Mouse (Mus musculus): ENCODE measurements at regions not wholly inside any gene's neighbourhood (a gene's known extent, or its start where the extent isn't known, plus 50 kb on each side); places are given as distances from the start of the nearest gene placed in this dataset.
"Not testable (repeated sequence)": the region's sequence is repeated elsewhere in the genome, so short reads cannot be mapped to it uniquely, and the experiment has no call there.

- ATAC-seq (ENCODE audit: low read depth), result no peak
- no peaks in the 10 kb centered on the region for H3K4me1 ChIP-seq (ENCODE audit: control insufficient read depth, low read depth, low read length)
- no peak overlapping the region for H3K9ac ChIP-seq (ENCODE audit: low read depth, low read length)
- H3K4me2 ChIP-seq (ENCODE audit: low read depth, low read length), result no peak overlapping the region
- H3K27me3 ChIP-seq (ENCODE audit: control insufficient read depth, insufficient read depth, low read depth, low read length), result no peaks in the 10 kb centered on the region
- no peak overlapping the region for H3K27ac ChIP-seq (ENCODE audit: low read length)
- H3K4me3 ChIP-seq (ENCODE audit: low read depth, low read length), result no peak overlapping the region
- no peaks in the 10 kb centered on the region for H3K36me3 ChIP-seq (ENCODE audit: control insufficient read depth, insufficient read depth)
- no peaks in the 10 kb centered on the region for H3K9me3 ChIP-seq (replicated peaks; ENCODE audit: control insufficient read depth, low read length)
- WGBS (ENCODE audit: insufficient replicate concordance), result 34% methylated on average over 5 of the region's 5 CpGs
Measured at GRCm38 (mm10) chr4:131160135-131160534, 215.9 kb downstream of the Matn1 start.

DNA sequence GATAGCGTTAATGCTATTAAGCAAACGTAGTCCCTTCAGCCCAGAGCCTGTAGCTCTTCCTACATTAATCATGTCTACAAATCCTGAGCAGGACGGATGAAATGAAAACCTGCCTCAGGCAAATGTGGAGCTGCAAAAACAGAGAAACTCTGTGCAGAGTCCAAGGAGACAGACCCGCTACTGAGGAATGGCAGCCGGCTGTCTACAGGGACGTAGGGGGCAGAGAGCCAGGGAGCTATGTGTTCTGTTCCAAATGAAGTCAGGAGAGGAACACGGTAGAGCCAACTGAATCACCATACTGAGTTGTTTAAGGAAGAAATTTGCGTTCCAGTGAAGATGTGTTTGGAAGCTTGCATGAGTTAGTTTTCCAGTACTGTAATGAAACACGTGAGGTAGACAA, 217.3 kb downstream of the Matn1 start:
- Histone ChIP-seq H3K9me3 (replicated peaks; ENCODE audit: control insufficient read depth, low read length) (no peaks in the 10 kb centered on the region), H3K36me3 (ENCODE audit: control insufficient read depth, insufficient read depth) (no peaks in the 10 kb centered on the region), H3K4me3 (ENCODE audit: low read depth, low read length) (no peak overlapping the region), H3K4me1 (ENCODE audit: control insufficient read depth, low read depth, low read length) (no peaks in the 10 kb centered on the region), H3K4me2 (ENCODE audit: low read depth, low read length) (no peak overlapping the region), H3K9ac (ENCODE audit: low read depth, low read length) (no peak overlapping the region), H3K27me3 (ENCODE audit: control insufficient read depth, insufficient read depth, low read depth, low read length) (no peaks in the 10 kb centered on the region), H3K27ac (ENCODE audit: low read length) (no peak overlapping the region)
- WGBS (ENCODE audit: insufficient replicate concordance), result 65% methylated on average over 9 of the region's 9 CpGs
- ATAC-seq (ENCODE audit: low read depth), result no peak

DNA sequence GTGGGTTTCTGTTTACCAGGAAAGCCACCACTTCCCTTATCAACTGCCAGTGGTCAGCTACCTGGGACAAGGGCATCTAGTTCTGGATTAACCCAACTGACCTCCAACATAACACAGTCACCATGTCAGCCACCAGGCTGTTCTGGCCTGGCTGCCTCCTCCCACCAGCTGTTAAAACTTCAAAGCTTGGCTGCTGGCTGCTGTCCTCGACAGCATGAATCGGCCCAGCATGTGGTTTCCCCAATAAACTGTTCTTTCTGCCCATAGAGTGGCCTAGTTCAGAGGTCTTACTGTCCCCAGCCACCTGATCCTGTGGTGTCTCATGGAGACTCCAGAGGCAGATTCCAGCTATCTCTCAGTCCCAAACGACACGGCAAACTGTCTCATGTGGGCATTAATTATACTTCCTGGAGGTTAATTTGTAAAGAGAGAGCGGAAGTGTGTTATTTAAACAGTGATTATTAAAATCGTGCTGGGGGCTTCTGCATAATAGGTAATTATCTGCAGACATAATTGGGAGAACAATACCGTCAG, 219.7 kb downstream of the Matn1 start:
- H3K4me1 ChIP-seq (ENCODE audit: control insufficient read depth, low read depth, low read length), result no peaks in the 10 kb centered on the region
- no peaks in the 10 kb centered on the region for H3K9me3 ChIP-seq (replicated peaks; ENCODE audit: control insufficient read depth, low read length)
- H3K9ac ChIP-seq (ENCODE audit: low read depth, low read length), result no peak overlapping the region
- H3K36me3 ChIP-seq (ENCODE audit: control insufficient read depth, insufficient read depth), result no peaks in the 10 kb centered on the region
- no peaks in the 10 kb centered on the region for H3K27me3 ChIP-seq (ENCODE audit: control insufficient read depth, insufficient read depth, low read depth, low read length)
- 44% methylated on average over 7 of the region's 7 CpGs for WGBS (ENCODE audit: insufficient replicate concordance)
- H3K4me2 ChIP-seq (ENCODE audit: low read depth, low read length), result no peak overlapping the region
- ATAC-seq (ENCODE audit: low read depth), result no peak
- H3K4me3 ChIP-seq (ENCODE audit: low read depth, low read length), result no peak overlapping the region
- H3K27ac ChIP-seq (ENCODE audit: low read length), result no peak overlapping the region

DNA sequence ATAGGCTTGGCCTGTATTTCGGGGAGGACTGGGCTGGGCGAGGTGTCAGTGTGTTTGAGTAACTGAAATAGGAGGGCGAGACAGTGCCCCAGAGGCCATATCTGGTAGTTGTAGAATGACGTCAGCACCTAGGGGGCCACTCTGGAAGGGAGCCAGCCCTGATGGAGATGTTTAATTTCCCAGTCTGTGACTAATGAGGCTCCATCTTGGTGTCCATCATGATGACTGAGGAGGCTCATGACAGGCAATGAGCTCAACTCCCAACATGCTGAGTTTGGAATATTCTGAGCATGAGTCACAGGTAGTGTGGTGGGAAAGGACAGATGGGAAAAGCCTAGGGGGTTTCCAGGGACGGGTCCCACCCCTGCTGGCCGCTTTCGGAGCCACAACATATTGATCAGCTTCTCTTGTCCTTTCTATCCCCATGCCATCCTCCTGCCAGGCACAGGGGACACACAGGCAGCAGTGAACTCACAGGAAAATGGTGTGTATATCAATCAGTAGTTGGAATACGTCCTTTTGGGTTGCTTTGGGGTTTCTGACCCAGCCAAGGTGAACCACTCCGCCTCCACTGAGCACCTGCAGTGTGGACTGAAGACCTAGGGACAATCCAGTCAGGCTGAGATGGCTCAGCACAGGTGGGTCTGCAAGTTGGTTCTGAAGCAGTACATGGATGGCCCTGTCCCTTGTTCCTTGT, 222.5 kb downstream of the Matn1 start:
- Histone ChIP-seq H3K27ac (ENCODE audit: low read length) (no peak overlapping the region), H3K4me2 (ENCODE audit: low read depth, low read length) (no peak overlapping the region), H3K4me3 (ENCODE audit: low read depth, low read length) (no peak overlapping the region), H3K9me3 (replicated peaks; ENCODE audit: control insufficient read depth, low read length) (no peaks in the 10 kb centered on the region), H3K9ac (ENCODE audit: low read depth, low read length) (no peak overlapping the region), H3K4me1 (ENCODE audit: control insufficient read depth, low read depth, low read length) (no peaks in the 10 kb centered on the region), H3K36me3 (ENCODE audit: control insufficient read depth, insufficient read depth) (no peaks in the 10 kb centered on the region), H3K27me3 (ENCODE audit: control insufficient read depth, insufficient read depth, low read depth, low read length) (no peaks in the 10 kb centered on the region)
- ATAC-seq (ENCODE audit: low read depth), result no peak
- 47% methylated on average over 9 of the region's 9 CpGs for WGBS (ENCODE audit: insufficient replicate concordance)

GRCm38 (mm10) chr4:131167921-131168320, 223.7 kb downstream of the Matn1 start:
- no peaks in the 10 kb centered on the region for H3K9me3 ChIP-seq (replicated peaks; ENCODE audit: control insufficient read depth, low read length)
- H3K4me3 ChIP-seq (ENCODE audit: low read depth, low read length), result no peak overlapping the region
- H3K4me2 ChIP-seq (ENCODE audit: low read depth, low read length), result no peak overlapping the region
- whole genome bisulfite sequencing (ENCODE audit: insufficient replicate concordance), result 57% methylated on average over 2 of the region's 2 CpGs
- no peaks in the 10 kb centered on the region for H3K36me3 ChIP-seq (ENCODE audit: control insufficient read depth, insufficient read depth)
- H3K27me3 ChIP-seq (ENCODE audit: control insufficient read depth, insufficient read depth, low read depth, low read length), result no peaks in the 10 kb centered on the region
- H3K4me1 ChIP-seq (ENCODE audit: control insufficient read depth, low read depth, low read length), result no peaks in the 10 kb centered on the region
- ATAC-seq (ENCODE audit: low read depth), result no peak
- H3K9ac ChIP-seq (ENCODE audit: low read depth, low read length), result no peak overlapping the region
- H3K27ac ChIP-seq (ENCODE audit: low read length), result no peak overlapping the region

DNA sequence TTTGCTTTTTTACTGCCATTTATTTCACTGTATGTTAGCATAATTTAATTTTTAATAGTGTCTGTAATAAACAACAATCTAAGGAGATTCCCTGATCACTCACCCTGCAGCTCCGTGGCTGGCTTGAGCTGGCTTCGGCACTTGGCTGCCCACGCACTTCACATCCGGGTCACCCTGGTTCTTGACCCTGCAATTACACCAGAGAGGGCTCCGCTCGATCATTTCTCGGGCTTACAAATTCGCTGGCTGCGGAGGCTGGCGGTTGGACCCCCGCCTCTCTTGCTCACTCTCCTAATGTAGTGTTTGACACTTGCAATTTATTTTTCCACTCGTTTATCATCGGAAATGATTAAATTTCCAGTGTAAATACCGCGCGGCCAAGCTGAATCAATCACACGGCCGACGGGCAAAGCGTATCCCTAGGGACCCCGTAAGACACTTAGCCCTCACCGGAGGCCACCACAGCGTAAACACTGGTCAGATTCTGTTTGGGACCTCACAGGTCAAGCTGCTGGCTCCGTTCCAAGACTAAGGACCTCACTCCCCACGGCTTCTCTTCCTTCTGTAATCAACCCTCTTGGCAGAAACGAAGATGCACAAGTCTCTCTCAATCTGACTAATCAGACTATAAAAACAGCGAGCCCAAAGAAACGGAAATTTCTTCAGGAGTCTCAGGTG, 229.7 kb downstream of the Matn1 start:
- no peaks in the 10 kb centered on the region for H3K27me3 ChIP-seq (ENCODE audit: control insufficient read depth, insufficient read depth, low read depth, low read length)
- H3K9me3 ChIP-seq (replicated peaks; ENCODE audit: control insufficient read depth, low read length), result no peaks in the 10 kb centered on the region
- H3K4me3 ChIP-seq (ENCODE audit: low read depth, low read length), result no peak overlapping the region
- no peak overlapping the region for H3K9ac ChIP-seq (ENCODE audit: low read depth, low read length)
- no peak overlapping the region for H3K27ac ChIP-seq (ENCODE audit: low read length)
- no peak overlapping the region for H3K4me2 ChIP-seq (ENCODE audit: low read depth, low read length)
- no peaks in the 10 kb centered on the region for H3K4me1 ChIP-seq (ENCODE audit: control insufficient read depth, low read depth, low read length)
- H3K36me3 ChIP-seq (ENCODE audit: control insufficient read depth, insufficient read depth), result no peaks in the 10 kb centered on the region
- 70% methylated on average over 28 of the region's 28 CpGs for WGBS (ENCODE audit: insufficient replicate concordance)
- no peak for ATAC-seq (ENCODE audit: low read depth)

GRCm38 (mm10) chr4:131176701-131177100, 232.5 kb downstream of the Matn1 start:
- H3K9ac ChIP-seq (ENCODE audit: low read depth, low read length), result no peak overlapping the region
- H3K36me3 ChIP-seq (ENCODE audit: control insufficient read depth, insufficient read depth), result no peaks in the 10 kb centered on the region
- H3K27ac ChIP-seq (ENCODE audit: low read length), result no peak overlapping the region
- H3K4me3 ChIP-seq (ENCODE audit: low read depth, low read length), result no peak overlapping the region
- no peaks in the 10 kb centered on the region for H3K4me1 ChIP-seq (ENCODE audit: control insufficient read depth, low read depth, low read length)
- no peaks in the 10 kb centered on the region for H3K9me3 ChIP-seq (replicated peaks; ENCODE audit: control insufficient read depth, low read length)
- H3K4me2 ChIP-seq (ENCODE audit: low read depth, low read length), result no peak overlapping the region
- 46% methylated on average over 3 of the region's 3 CpGs for WGBS (ENCODE audit: insufficient replicate concordance)
- no peaks in the 10 kb centered on the region for H3K27me3 ChIP-seq (ENCODE audit: control insufficient read depth, insufficient read depth, low read depth, low read length)
- ATAC-seq (ENCODE audit: low read depth), result no peak

- no peaks in the 10 kb centered on the region for H3K36me3 ChIP-seq (ENCODE audit: control insufficient read depth, insufficient read depth)
- no peak overlapping the region for H3K4me2 ChIP-seq (ENCODE audit: low read depth, low read length)
- WGBS (ENCODE audit: insufficient replicate concordance), result 50% methylated on average over 6 of the region's 6 CpGs
- no peaks in the 10 kb centered on the region for H3K4me1 ChIP-seq (ENCODE audit: control insufficient read depth, low read depth, low read length)
- H3K9me3 ChIP-seq (replicated peaks; ENCODE audit: control insufficient read depth, low read length), result no peaks in the 10 kb centered on the region
- no peak overlapping the region for H3K9ac ChIP-seq (ENCODE audit: low read depth, low read length)
- no peak for ATAC-seq (ENCODE audit: low read depth)
- no peaks in the 10 kb centered on the region for H3K27me3 ChIP-seq (ENCODE audit: control insufficient read depth, insufficient read depth, low read depth, low read length)
- no peak overlapping the region for H3K4me3 ChIP-seq (ENCODE audit: low read depth, low read length)
- H3K27ac ChIP-seq (ENCODE audit: low read length), result no peak overlapping the region
Measured at GRCm38 (mm10) chr4:131177889-131178288, 233.7 kb downstream of the Matn1 start.

DNA sequence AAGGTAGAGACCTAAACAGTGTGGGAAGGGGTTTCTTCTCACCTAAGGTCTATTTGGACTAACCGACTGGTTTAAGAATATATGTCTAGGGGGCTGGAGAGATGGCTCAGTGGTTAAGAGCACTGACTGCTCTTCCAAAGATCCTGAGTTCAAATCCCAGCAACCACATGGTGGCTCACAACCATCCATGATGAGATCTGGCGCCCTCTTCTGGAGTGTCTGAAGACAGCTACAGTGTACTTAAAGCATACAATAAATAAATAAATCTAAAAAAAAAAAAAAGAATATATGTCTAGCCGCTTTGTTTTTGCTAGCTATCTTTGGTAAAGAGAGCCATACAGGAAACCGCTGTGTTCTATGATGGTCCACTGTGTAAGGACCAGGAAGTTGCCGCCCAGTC, 234.5 kb downstream of the Matn1 start:
- not testable (repeated sequence) for H3K27me3 ChIP-seq (ENCODE audit: control insufficient read depth, insufficient read depth, low read depth, low read length); H3K4me1 ChIP-seq (ENCODE audit: control insufficient read depth, low read depth, low read length); H3K4me2 ChIP-seq (ENCODE audit: low read depth, low read length); H3K9ac ChIP-seq (ENCODE audit: low read depth, low read length); H3K4me3 ChIP-seq (ENCODE audit: low read depth, low read length); H3K27ac ChIP-seq (ENCODE audit: low read length); ATAC-seq (ENCODE audit: low read depth); H3K36me3 ChIP-seq (ENCODE audit: control insufficient read depth, insufficient read depth); H3K9me3 ChIP-seq (replicated peaks; ENCODE audit: control insufficient read depth, low read length)
- 58% methylated on average over 5 of the region's 5 CpGs for WGBS (ENCODE audit: insufficient replicate concordance)

Measured in liver, embryonic 16.5 days (tissue).